Mouse (Mus musculus) hindbrain, embryonic 14.5 days (tissue): ENCODE results near the gene Exoc3l. TPM values are rescaled to one million over a fixed set of nuclear protein-coding genes. Genes with fewer than 3 reads are reported as not detected.

Experiments
- ATAC-seq: fragments of 200-750 bp; cut with Nextera tagmentation; 2 replicates; pipeline ENCODE4 v1.8.0; 2017; ENCODE audit warnings: moderate number of reproducible peaks, mild to moderate bottlenecking, moderate TSS enrichment, moderate library complexity; ENCODE audit not compliant: low FRiP score
- DNase-seq: peaks from one replicate; pipeline ENCODE4 v3.0.0-alpha.2; 2015; ENCODE audit warnings: low spot score
- H3K27ac ChIP-seq: fragments of 300-500 bp; sonication (generic); 2 replicates; pipeline ENCODE4 v1.5.1; 2014; ENCODE audit warnings: mild to moderate bottlenecking, moderate library complexity
- H3K27me3 ChIP-seq: fragments of 300-500 bp; sonication (generic); 2 replicates; pipeline ENCODE4 v1.6.1; 2014; ENCODE audit warnings: mild to moderate bottlenecking, low read length, mixed read lengths; ENCODE audit not compliant: control insufficient read depth, insufficient read depth
- H3K36me3 ChIP-seq: fragments of 300-500 bp; sonication (generic); replicated peaks from 2 replicates; pipeline ENCODE4 v1.6.1; 2014; ENCODE audit not compliant: control insufficient read depth, insufficient read depth
- H3K4me1 ChIP-seq: fragments of 300-500 bp; sonication (generic); replicated peaks from 2 replicates; pipeline ENCODE4 v1.6.1; 2014; ENCODE audit warnings: antibody characterized with exemption, low read length, mixed read lengths; ENCODE audit not compliant: control insufficient read depth, insufficient read depth
- H3K4me2 ChIP-seq: fragments of 300-500 bp; sonication (generic); replicated peaks from 2 replicates; pipeline ENCODE4 v1.6.1; 2014; ENCODE audit warnings: mild to moderate bottlenecking, moderate library complexity
- H3K4me3 ChIP-seq: fragments of 300-500 bp; sonication (generic); replicated peaks from 2 replicates; pipeline ENCODE4 v1.5.1; 2014; ENCODE audit warnings: mild to moderate bottlenecking, low read length
- H3K9ac ChIP-seq: fragments of 300-500 bp; sonication (generic); 2 replicates; pipeline ENCODE4 v1.6.1; 2014
- H3K9me3 ChIP-seq: fragments of 300-500 bp; sonication (generic); 2 replicates; pipeline ENCODE4 v1.6.1; 2016; ENCODE audit warnings: low read length; ENCODE audit not compliant: control insufficient read depth
- WGBS: fragments of 180-500 bp; shearing (Covaris S2); extraction: QIAGEN DNeasy Blood & Tissue Kit; methylation state at CpG from one replicate; pipeline ENCODE4 v1.1.7; 2014; 5-methylcytosine and 5-hydroxymethylcytosine counted together
- polyA plus RNA-seq: library from polyadenylated mRNA; unstranded; fragments of >200 nt; fragmentation: Nextera tagmentation; extraction: Ambion mirVana; gene quantifications from 2 replicates; pipeline ENCODE4 v1.2.1, GENCODE M21; 2014

Exoc3l gene
- polyA plus RNA-seq = 9.5 and 12.2 TPM in 2 replicates

- DNase-seq (no peak), ATAC-seq (no peak)
- H3K9me3 ChIP-seq = no peaks in the 10 kb centered on the region
- peaks cover 17% of the 10 kb centered on the region for H3K36me3 ChIP-seq
- peak within 1 kb of the TSS; percentile 86 for H3K4me2 ChIP-seq
- H3K9ac ChIP-seq = peak within 1 kb of the TSS; percentile 91
- peaks cover 19% of the 10 kb centered on the region for H3K4me1 ChIP-seq
- 0 out of 2 replicates have a peak within 1 kb of the TSS, but pooled peaks have one; percentile 20 for H3K27ac ChIP-seq
- no peaks in the 10 kb centered on the region for H3K27me3 ChIP-seq
- peak within 1 kb of the TSS; percentile 3; the same call in 1 of the 2 replicates for H3K4me3 ChIP-seq
- 68% methylated on average over 11 of the region's 11 CpGs for WGBS
These were observed at the start of gene Exoc3l for GRCm38 (mm10) chr8:105295895-105296573. Gene Exoc3l (minus strand): TSS chr8:105296101.

GRCm38 (mm10) chr8:105345061-105345975 is 49.4 kb upstream of the Exoc3l start:
- ATAC-seq (no peak), DNase-seq (no peak)
- no peaks in the 10 kb centered on the region for H3K9me3 ChIP-seq
- H3K36me3 ChIP-seq = no peaks in the 10 kb centered on the region
- peaks cover 15% of the 10 kb centered on the region; the same call in 1 of the 2 replicates for H3K27me3 ChIP-seq
- no peak overlapping the region for H3K9ac ChIP-seq
- H3K27ac ChIP-seq = no peak overlapping the region
- no peak overlapping the region for H3K4me2 ChIP-seq
- 81% methylated on average over 7 of the region's 7 CpGs for WGBS
- H3K4me3 ChIP-seq = no peak overlapping the region
- H3K4me1 ChIP-seq = peaks cover 6% of the 10 kb centered on the region; the same call in 1 of the 2 replicates

GRCm38 (mm10) chr8:105343791-105344574 is 48.1 kb upstream of the Exoc3l start:
- 73% methylated on average over 8 of the region's 8 CpGs for WGBS
- no peak for DNase-seq
- no peak overlapping the region for H3K9ac ChIP-seq

GRCm38 (mm10) chr8:105342768-105343167 is 46.9 kb upstream of the Exoc3l start:
- Histone ChIP-seq H3K4me3 (no peak overlapping the region), H3K27ac (no peak overlapping the region), H3K9ac (no peak overlapping the region), H3K4me1 (peaks cover 4% of the 10 kb centered on the region; the same call in 1 of the 2 replicates), H3K4me2 (no peak overlapping the region), H3K36me3 (no peaks in the 10 kb centered on the region), H3K27me3 (peaks cover 15% of the 10 kb centered on the region; the same call in 1 of the 2 replicates), H3K9me3 (no peaks in the 10 kb centered on the region)
- DNase-seq (no peak), ATAC-seq (no peak)
- WGBS = 81% methylated on average over 4 of the region's 4 CpGs

More at GRCm38 (mm10) chr8:105343791-105344574, 48.1 kb upstream of the Exoc3l start:
- Histone ChIP-seq H3K4me3 (no peak overlapping the region), H3K27ac (no peak overlapping the region), H3K4me2 (no peak overlapping the region), H3K9me3 (no peaks in the 10 kb centered on the region), H3K27me3 (peaks cover 15% of the 10 kb centered on the region; the same call in 1 of the 2 replicates), H3K4me1 (peaks cover 4% of the 10 kb centered on the region; the same call in 1 of the 2 replicates), H3K36me3 (no peaks in the 10 kb centered on the region)
- no peak for ATAC-seq

- ATAC-seq (no peak), DNase-seq (no peak)
- Histone ChIP-seq H3K9me3 (no peaks in the 10 kb centered on the region), H3K9ac (no peak overlapping the region), H3K36me3 (no peaks in the 10 kb centered on the region), H3K27ac (no peak overlapping the region), H3K4me3 (no peak overlapping the region), H3K4me2 (no peak overlapping the region), H3K27me3 (peaks cover 3% of the 10 kb centered on the region; the same call in 1 of the 2 replicates), H3K4me1 (no peaks in the 10 kb centered on the region)
- 44% methylated on average over 8 of the region's 8 CpGs for WGBS
These were observed 45.5 kb upstream of the Exoc3l start for GRCm38 (mm10) chr8:105341399-105341798.

- 84% methylated on average over 6 of the region's 6 CpGs for WGBS
- H3K4me2 ChIP-seq = no peak overlapping the region
- ATAC-seq (no peak), DNase-seq (no peak)
- H3K9me3 ChIP-seq = no peaks in the 10 kb centered on the region
- H3K4me1 ChIP-seq = no peaks in the 10 kb centered on the region
- no peak overlapping the region for H3K9ac ChIP-seq
- no peak overlapping the region for H3K27ac ChIP-seq
- 0 out of 2 replicates have a peak, but pooled peaks cover under 1% of the 10 kb centered on the region for H3K36me3 ChIP-seq
- H3K27me3 ChIP-seq = no peaks in the 10 kb centered on the region
- H3K4me3 ChIP-seq = no peak overlapping the region
These were observed 44.2 kb upstream of the Exoc3l start for GRCm38 (mm10) chr8:105339886-105340635.

- Histone ChIP-seq H3K4me1 (no peaks in the 10 kb centered on the region), H3K27ac (no peak overlapping the region), H3K9ac (no peak overlapping the region), H3K27me3 (no peaks in the 10 kb centered on the region), H3K4me3 (no peak overlapping the region), H3K9me3 (no peaks in the 10 kb centered on the region), H3K36me3 (peaks cover 11% of the 10 kb centered on the region; the same call in 1 of the 2 replicates), H3K4me2 (no peak overlapping the region)
- ATAC-seq (no peak), DNase-seq (no peak)
- WGBS = 65% methylated on average over 4 of the region's 4 CpGs
These were observed 43.1 kb upstream of the Exoc3l start for GRCm38 (mm10) chr8:105338992-105339391.

GRCm38 (mm10) chr8:105336373-105337130 is 40.7 kb upstream of the Exoc3l start:
- H3K9me3 ChIP-seq = no peaks in the 10 kb centered on the region
- H3K9ac ChIP-seq = no peak overlapping the region
- no peak overlapping the region for H3K4me2 ChIP-seq
- H3K27ac ChIP-seq = no peak overlapping the region
- WGBS = 53% methylated on average over 32 of the region's 32 CpGs
- DNase-seq (no peak), ATAC-seq (peak; percentile 39)
- H3K4me1 ChIP-seq = no peaks in the 10 kb centered on the region
- H3K4me3 ChIP-seq = no peak overlapping the region
- peaks cover 24% of the 10 kb centered on the region for H3K36me3 ChIP-seq
- H3K27me3 ChIP-seq = no peaks in the 10 kb centered on the region
